ENCODE assay signal across 9 mouse cellular contexts in genomic region chr6:83711725-83712475, GRCm38 (mm10). TPM values are rescaled to one million over a fixed set of nuclear protein-coding genes. Genes with fewer than 3 reads are reported as not detected.
DNase-seq lines count a peak whose midpoint lies in the region; ATAC-seq and TF ChIP-seq lines count a peak whose summit lies in the region.
"Had no signal": no experiment of that assay in that cellular context is flagged by ENCODE, and none has a peak within 500 bp of the region (broad histone marks: within the 10 kb centered on the region; RNA-seq: fewer than 3 reads in every experiment).

No protein-coding gene starts in this region.

- H3K9ac ChIP-seq in lung, postnatal 0 days (replicated peaks; ENCODE audit: low read depth), result no peak overlapping the region
- peak overlapping the region; percentile 23; the same call in 1 of the 2 replicates for H3K9ac ChIP-seq in forebrain, embryonic 11.5 days (ENCODE audit: low read length)
- no peak overlapping the region for H3K9ac ChIP-seq in limb, embryonic 14.5 days (ENCODE audit: low read depth, low read length, severe bottlenecking)

- WGBS in lung, postnatal 0 days, result 4% methylated on average over 45 of the region's 45 CpGs
- WGBS in forebrain, embryonic 11.5 days, result 1% methylated on average over 45 of the region's 45 CpGs
- WGBS in limb, embryonic 14.5 days, result 4% methylated on average over 45 of the region's 45 CpGs

- H3K27ac ChIP-seq in lung, postnatal 0 days (ENCODE audit: low read length), result no peak overlapping the region
- no peak overlapping the region for H3K27ac ChIP-seq in forebrain, embryonic 11.5 days (ENCODE audit: low read depth, low read length)
- H3K27ac ChIP-seq in limb, embryonic 14.5 days (replicated peaks; ENCODE audit: low read depth, low read length), result no peak overlapping the region

- TF ChIP-seq CTCF in lung, postnatal 0 days (IDR thresholded peaks at IDR 0.05), result no peak

- no peaks in the 10 kb centered on the region for H3K36me3 ChIP-seq in lung, postnatal 0 days (ENCODE audit: insufficient read depth, low read length)
- no peaks in the 10 kb centered on the region for H3K36me3 ChIP-seq in forebrain, embryonic 11.5 days (ENCODE audit: control insufficient read depth, insufficient read depth, low read length)
- H3K36me3 ChIP-seq in limb, embryonic 14.5 days (ENCODE audit: control insufficient read depth, insufficient read depth, low read length), result no peaks in the 10 kb centered on the region

- H3K27me3 ChIP-seq in lung, postnatal 0 days (replicated peaks; ENCODE audit: insufficient read depth, low read length), result peaks cover 98% of the 10 kb centered on the region
- H3K27me3 ChIP-seq in forebrain, embryonic 11.5 days (ENCODE audit: control insufficient read depth, insufficient read depth, low read length), result peaks cover 90% of the 10 kb centered on the region
- H3K27me3 ChIP-seq in limb, embryonic 14.5 days (ENCODE audit: control insufficient read depth, insufficient read depth, low read length), result peaks cover 98% of the 10 kb centered on the region

- H3K4me2 ChIP-seq in lung, postnatal 0 days (replicated peaks; ENCODE audit: low read depth, low read length), result 0 out of 2 replicates have a peak overlapping the region, but pooled peaks have one; percentile 8
- H3K4me2 ChIP-seq in forebrain, embryonic 11.5 days (ENCODE audit: low read depth, low read length, severe bottlenecking), result peak overlapping the region; percentile 71
- peak overlapping the region; percentile 76 for H3K4me2 ChIP-seq in limb, embryonic 14.5 days (replicated peaks; ENCODE audit: low read depth, low read length, severe bottlenecking)

- H3K9me3 ChIP-seq in lung, postnatal 0 days (ENCODE audit: low read length), result no peaks in the 10 kb centered on the region
- no peaks in the 10 kb centered on the region for H3K9me3 ChIP-seq in forebrain, embryonic 11.5 days (ENCODE audit: control insufficient read depth, low read length)
- H3K9me3 ChIP-seq in limb, embryonic 14.5 days (ENCODE audit: control insufficient read depth, low read length), result no peaks in the 10 kb centered on the region

- no peak for DNase-seq in lung, postnatal 0 days (ENCODE audit: low spot score)
- no peak for DNase-seq in lung, adult 18-20 months
- DNase-seq in forebrain, embryonic 11.5 days (ENCODE audit: low spot score), result peak; percentile 64
- DNase-seq in limb, embryonic 14.5 days (ENCODE audit: low spot score), result no peak
- peak; percentile 31 for DNase-seq in testis, postnatal 14 days (ENCODE audit: low spot score)
- no peak for DNase-seq in adrenal gland, adult 18-20 months (ENCODE audit: low spot score in 2 of 2)

- TF ChIP-seq EP300 in lung, postnatal 0 days (IDR thresholded peaks at IDR 0.05), result no peak

- H3K4me1 ChIP-seq in lung, postnatal 0 days (ENCODE audit: insufficient read depth, low read depth, low read length), result peaks cover 4% of the 10 kb centered on the region; the same call in 1 of the 2 replicates
- peaks cover 8% of the 10 kb centered on the region; the same call in 1 of the 2 replicates for H3K4me1 ChIP-seq in forebrain, embryonic 11.5 days (replicated peaks; ENCODE audit: control insufficient read depth, insufficient read depth, low read length)
- H3K4me1 ChIP-seq in limb, embryonic 14.5 days (ENCODE audit: control insufficient read depth, insufficient read depth, low read length), result peaks cover 17% of the 10 kb centered on the region

- ATAC-seq in lung, postnatal 0 days, result no peak
- peak; percentile 16; the same call in 1 of the 2 replicates for ATAC-seq in forebrain, embryonic 11.5 days (replicated peaks; ENCODE audit: low FRiP score)
- no peak for ATAC-seq in limb, embryonic 14.5 days (ENCODE audit: low FRiP score, low read depth)
- no peak for ATAC-seq in frontal cortex, adult (ENCODE audit: low TSS enrichment)

- TF ChIP-seq POLR2A in limb, embryonic 14.5 days (IDR thresholded peaks at IDR 0.05; ENCODE audit: borderline replicate concordance, extremely low read depth, insufficient read depth, insufficient read length), result no peak

- peak overlapping the region; percentile 30; the same call in 1 of the 2 replicates for H3K4me3 ChIP-seq in lung, postnatal 0 days (ENCODE audit: low read depth, low read length)
- peak overlapping the region; percentile 40 for H3K4me3 ChIP-seq in forebrain, embryonic 11.5 days (ENCODE audit: low read depth, low read length)
- H3K4me3 ChIP-seq in limb, embryonic 14.5 days (replicated peaks; ENCODE audit: low read length), result peak overlapping the region; percentile 41

RNA-seq across cellular contexts. Expression of gene Vax2, which starts 0.8 kb away (rescaled TPM):
- not detected in 2 replicates for polyA plus RNA-seq in lung, postnatal 0 days (2015; fragmentation: Nextera tagmentation; extraction: Ambion mirVana)
- 0.21 and 0.60 TPM in 2 replicates for polyA plus RNA-seq in forebrain, embryonic 11.5 days (2014; fragmentation: Nextera tagmentation; extraction: Ambion mirVana)
- 0.70 and 1.1 TPM in 2 replicates for polyA plus RNA-seq in limb, embryonic 14.5 days (2012; rRNA removed)
- polyA plus RNA-seq in limb, embryonic 14.5 days (2014; fragmentation: Nextera tagmentation; extraction: Ambion mirVana), result 0.80 and 1.4 TPM in 2 replicates
- total RNA-seq in adrenal gland, adult 18-20 months (2021), result not detected
- total RNA-seq: adrenal gland, adult 8-10 months; liver, adult 2 months had no signal
- polyA plus RNA-seq: liver, adult 2 months had no signal

RNA-seq across cellular contexts. Expression of gene Atp6v1b1, which starts 30.9 kb away (rescaled TPM):
- 0.56 and 0.64 TPM in 2 replicates for polyA plus RNA-seq in lung, postnatal 0 days (2015; fragmentation: Nextera tagmentation; extraction: Ambion mirVana)
- polyA plus RNA-seq in forebrain, embryonic 11.5 days (2014; fragmentation: Nextera tagmentation; extraction: Ambion mirVana), result not detected in 2 replicates
- 0.05 TPM in 2 replicates for polyA plus RNA-seq in limb, embryonic 14.5 days (2012; rRNA removed)
- not detected in 2 replicates for polyA plus RNA-seq in limb, embryonic 14.5 days (2014; fragmentation: Nextera tagmentation; extraction: Ambion mirVana)
- total RNA-seq in adrenal gland, adult 18-20 months (2021), result not detected
- total RNA-seq: adrenal gland, adult 8-10 months; liver, adult 2 months had no signal
- polyA plus RNA-seq: liver, adult 2 months had no signal

RNA-seq across cellular contexts. Expression of gene Cd207, which starts 34.2 kb away (rescaled TPM):
- not detected in 2 replicates for polyA plus RNA-seq in lung, postnatal 0 days (2015; fragmentation: Nextera tagmentation; extraction: Ambion mirVana)
- not detected in 2 replicates for polyA plus RNA-seq in forebrain, embryonic 11.5 days (2014; fragmentation: Nextera tagmentation; extraction: Ambion mirVana)
- polyA plus RNA-seq in limb, embryonic 14.5 days (2012; rRNA removed), result not detected in 2 replicates
- polyA plus RNA-seq in limb, embryonic 14.5 days (2014; fragmentation: Nextera tagmentation; extraction: Ambion mirVana), result not detected in 2 replicates
- under 1 TPM; 0.27 to 0.32 TPM for total RNA-seq in adrenal gland, adult 18-20 months (2021)

RNA-seq across cellular contexts. Expression of gene Ankrd53, which starts 50.5 kb away (rescaled TPM):
- polyA plus RNA-seq in lung, postnatal 0 days (2015; fragmentation: Nextera tagmentation; extraction: Ambion mirVana), result 0.12 TPM in 1 of 2 replicates, not detected in the other
- polyA plus RNA-seq in forebrain, embryonic 11.5 days (2014; fragmentation: Nextera tagmentation; extraction: Ambion mirVana), result 0.25 TPM in 1 of 2 replicates, not detected in the other
- polyA plus RNA-seq in limb, embryonic 14.5 days (2012; rRNA removed), result not detected in 2 replicates
- polyA plus RNA-seq in limb, embryonic 14.5 days (2014; fragmentation: Nextera tagmentation; extraction: Ambion mirVana), result not detected in 2 replicates
- under 1 TPM in 1 of 2 experiments, not detected in 1; 0.16 TPM for total RNA-seq in adrenal gland, adult 18-20 months (2021)
- total RNA-seq: liver, adult 2 months had no signal
- polyA plus RNA-seq: liver, adult 2 months had no signal

RNA-seq across cellular contexts. Expression of gene Clec4f, which starts 55.9 kb away (rescaled TPM):
- not detected in 2 replicates for polyA plus RNA-seq in lung, postnatal 0 days (2015; fragmentation: Nextera tagmentation; extraction: Ambion mirVana)
- not detected in 2 replicates for polyA plus RNA-seq in forebrain, embryonic 11.5 days (2014; fragmentation: Nextera tagmentation; extraction: Ambion mirVana)
- not detected in 2 replicates for polyA plus RNA-seq in limb, embryonic 14.5 days (2012; rRNA removed)
- polyA plus RNA-seq in limb, embryonic 14.5 days (2014; fragmentation: Nextera tagmentation; extraction: Ambion mirVana), result not detected in 2 replicates
- total RNA-seq in adrenal gland, adult 18-20 months (2021), result not detected
- total RNA-seq: adrenal gland, adult 8-10 months had no signal

Comparison
In these comparisons a context has a peak if more than half of its experiments do, and no peak if none do; other contexts are left out.
1. DNase-seq: peak in forebrain, embryonic 11.5 days (single experiment) and testis, postnatal 14 days (single experiment); none in lung, postnatal 0 days (single experiment), lung, adult 18-20 months (0 of 2), limb, embryonic 14.5 days (single experiment) and adrenal gland, adult 18-20 months (0 of 2).
2. H3K4me2 ChIP-seq: peak in every context shown above with its lines; median percentile 76 in limb, embryonic 14.5 days; 71 in forebrain, embryonic 11.5 days; 8 in lung, postnatal 0 days.
3. Peak in every context shown above with its lines, with median percentiles within 50 percentile points of each other: H3K4me3 ChIP-seq.